Mouse (Mus musculus): Measurements from ENCODE around the gene Taf1b. TPM values are rescaled to one million over a fixed set of nuclear protein-coding genes. Genes with fewer than 3 reads are reported as not detected.
A peak's percentile ranks its signal among the peaks of the same experiment; 100 is the strongest.

Taf1b gene
- polyA plus RNA-seq, 1 experiment from 2014 or later = 37.9 TPM

DNA sequence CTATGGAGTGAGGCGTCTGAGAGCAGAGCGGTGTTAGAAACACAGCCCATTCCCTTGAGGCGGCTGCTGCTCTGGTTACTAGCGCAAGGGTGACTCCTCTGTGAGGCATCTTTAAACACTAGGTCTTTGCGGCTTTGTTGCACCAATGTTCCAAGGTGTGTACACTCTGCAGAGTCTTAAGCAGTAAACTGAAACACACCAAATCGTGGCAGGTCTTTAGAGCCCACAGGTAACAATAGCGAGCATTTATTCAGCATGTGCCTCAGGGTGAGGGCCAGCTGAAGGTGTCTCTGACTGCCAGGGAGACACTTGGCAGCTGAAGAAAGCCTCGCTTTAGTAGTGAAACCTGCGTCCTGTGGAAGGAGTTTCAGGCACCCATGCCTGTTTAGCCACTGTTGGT lies 93.9 kb downstream of the Taf1b start:
- H3K4me2 ChIP-seq = no peak overlapping the region
- no peaks in the 10 kb centered on the region for H3K27me3 ChIP-seq
- no peak for ATAC-seq (ENCODE audit: low FRiP score)
- H3K9ac ChIP-seq = no peak overlapping the region
- H3K9me3 ChIP-seq = no peaks in the 10 kb centered on the region
- 80% methylated on average over 9 of the region's 9 CpGs for WGBS
- no peak overlapping the region for H3K27ac ChIP-seq
- no peak overlapping the region for H3K4me3 ChIP-seq
- peaks cover 6% of the 10 kb centered on the region for H3K4me1 ChIP-seq (replicated peaks)
- no peaks in the 10 kb centered on the region for H3K36me3 ChIP-seq

DNA sequence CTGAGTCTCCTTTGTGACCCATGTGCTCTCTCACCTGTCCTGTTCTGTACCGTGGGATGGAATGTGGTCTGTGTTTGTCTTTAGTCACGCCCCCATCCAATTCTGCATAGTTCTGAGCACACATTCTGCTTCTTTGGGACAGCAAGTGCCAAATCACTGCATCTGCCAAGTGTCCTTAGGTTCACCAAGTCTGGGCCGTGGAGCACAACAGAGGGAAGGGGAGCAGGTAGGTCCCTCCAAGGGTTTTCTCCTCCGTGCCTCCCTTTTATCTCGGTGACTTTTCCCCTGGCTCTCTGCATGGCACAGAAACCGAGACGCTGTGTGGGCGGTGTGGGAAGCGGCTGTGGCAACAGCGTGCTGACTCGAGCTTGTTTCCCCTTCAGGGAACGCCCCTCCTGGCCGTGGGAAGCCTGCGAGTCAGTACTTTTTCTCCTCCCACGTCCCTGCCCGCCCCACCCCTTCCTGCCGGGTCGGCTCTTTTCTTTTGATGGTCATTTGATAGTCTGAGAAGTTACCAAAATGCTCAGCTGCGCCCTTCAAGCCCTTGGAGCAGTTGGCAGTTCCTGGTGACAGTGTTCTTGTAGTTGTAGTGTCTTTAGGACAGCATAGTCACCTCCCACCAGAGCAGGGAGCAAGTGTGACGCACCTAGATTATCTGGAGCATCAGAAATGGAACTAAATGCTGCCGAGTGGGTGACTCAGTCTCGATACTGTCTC lies 95.0 kb downstream of the Taf1b start:
- Histone ChIP-seq H3K9me3 (no peaks in the 10 kb centered on the region), H3K4me2 (peak overlapping the region; percentile 37), H3K4me3 (no peak overlapping the region), H3K4me1 (replicated peaks) (peaks cover 6% of the 10 kb centered on the region), H3K27ac (no peak overlapping the region), H3K9ac (no peak overlapping the region), H3K36me3 (no peaks in the 10 kb centered on the region), H3K27me3 (no peaks in the 10 kb centered on the region)
- WGBS = 22% methylated on average over 22 of the region's 22 CpGs
- 0 out of 2 replicates have a peak, but pooled peaks have one; percentile 36 for ATAC-seq (ENCODE audit: low FRiP score)

DNA sequence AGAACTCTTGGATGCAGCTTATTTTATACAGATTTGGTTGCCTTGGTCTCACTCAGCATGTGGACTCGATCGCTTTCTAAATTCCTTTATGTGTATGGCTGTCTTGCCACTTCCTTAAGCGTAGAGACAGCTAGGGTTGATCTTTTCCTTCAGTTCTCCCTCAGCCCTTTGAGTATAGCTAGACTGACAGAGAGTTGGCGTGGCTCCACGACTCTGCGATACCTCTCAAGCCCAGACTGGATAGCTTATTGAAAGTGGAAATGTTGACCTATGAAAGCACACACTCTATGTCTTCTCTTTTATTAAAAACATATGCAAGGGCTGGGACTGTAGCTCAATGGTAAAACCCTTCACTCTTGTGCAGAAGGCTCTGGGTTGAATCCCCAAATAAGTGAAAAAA lies 99.2 kb downstream of the Taf1b start:
- H3K36me3 ChIP-seq = no peaks in the 10 kb centered on the region
- no peaks in the 10 kb centered on the region for H3K27me3 ChIP-seq
- no peak overlapping the region for H3K4me3 ChIP-seq
- no peak overlapping the region for H3K4me2 ChIP-seq
- no peak overlapping the region for H3K27ac ChIP-seq
- no peak overlapping the region for H3K9ac ChIP-seq
- ATAC-seq (ENCODE audit: low FRiP score) = no peak
- 83% methylated on average over 6 of the region's 6 CpGs for WGBS
- H3K4me1 ChIP-seq (replicated peaks) = peaks cover 6% of the 10 kb centered on the region
- no peaks in the 10 kb centered on the region for H3K9me3 ChIP-seq

DNA sequence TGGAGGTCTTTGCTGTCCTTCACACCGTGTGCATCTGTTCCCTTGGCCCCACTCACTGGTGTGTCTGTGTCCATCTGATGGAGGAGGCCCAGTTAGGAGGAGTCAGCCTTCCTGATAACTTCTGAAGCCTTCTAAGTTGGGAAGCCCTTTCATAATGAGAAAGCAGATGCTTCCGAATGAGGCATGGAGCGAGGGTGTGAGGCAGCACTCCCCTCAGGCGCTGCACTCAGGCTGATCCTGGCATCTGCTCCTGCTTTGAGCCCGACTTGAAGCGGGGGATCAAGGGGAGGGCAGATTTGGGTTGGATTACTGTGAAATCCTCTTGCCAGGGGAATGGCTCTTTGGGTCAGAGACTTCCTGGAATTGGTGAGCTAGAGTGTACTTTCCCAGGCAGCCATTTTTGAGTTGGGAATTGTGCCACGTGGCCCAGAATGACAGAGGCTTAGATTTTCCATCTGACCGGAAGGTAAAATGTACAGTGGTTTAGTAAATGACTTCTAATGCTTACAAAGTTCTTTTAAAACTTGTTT lies 101.3 kb downstream of the Taf1b start:
- no peak overlapping the region for H3K9ac ChIP-seq
- ATAC-seq (ENCODE audit: low FRiP score) = no peak
- H3K27me3 ChIP-seq = no peaks in the 10 kb centered on the region
- no peak overlapping the region for H3K27ac ChIP-seq
- no peaks in the 10 kb centered on the region for H3K4me1 ChIP-seq (replicated peaks)
- no peak overlapping the region for H3K4me3 ChIP-seq
- H3K36me3 ChIP-seq = no peaks in the 10 kb centered on the region
- 73% methylated on average over 8 of the region's 8 CpGs for WGBS
- H3K9me3 ChIP-seq = no peaks in the 10 kb centered on the region
- no peak overlapping the region for H3K4me2 ChIP-seq

DNA sequence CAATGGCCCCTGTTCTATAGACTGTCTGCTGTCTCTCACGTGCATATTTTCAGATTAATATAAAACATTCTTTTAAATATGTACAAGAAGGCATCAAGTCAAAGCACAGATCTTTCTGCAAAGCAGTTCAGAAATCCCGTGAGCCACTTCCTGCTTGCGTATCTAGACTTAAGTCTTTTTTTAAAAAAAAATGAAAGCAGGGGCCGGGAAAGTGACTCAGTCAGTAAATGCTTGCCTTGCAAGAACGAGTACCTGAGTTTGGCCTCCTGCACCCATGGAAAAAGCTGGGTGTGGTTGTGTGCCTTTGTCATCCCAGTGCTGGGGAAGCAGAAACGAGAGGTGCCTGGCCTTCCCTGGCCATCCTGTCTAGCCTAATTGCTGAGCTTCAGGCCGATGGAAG lies 101.9 kb downstream of the Taf1b start:
- no peaks in the 10 kb centered on the region for H3K9me3 ChIP-seq
- H3K36me3 ChIP-seq = no peaks in the 10 kb centered on the region
- H3K4me2 ChIP-seq = no peak overlapping the region
- 89% methylated on average over 7 of the region's 7 CpGs for WGBS
- no peak overlapping the region for H3K4me3 ChIP-seq
- H3K4me1 ChIP-seq (replicated peaks) = no peaks in the 10 kb centered on the region
- H3K9ac ChIP-seq = no peak overlapping the region
- no peak overlapping the region for H3K27ac ChIP-seq
- ATAC-seq (ENCODE audit: low FRiP score) = no peak
- no peaks in the 10 kb centered on the region for H3K27me3 ChIP-seq

DNA sequence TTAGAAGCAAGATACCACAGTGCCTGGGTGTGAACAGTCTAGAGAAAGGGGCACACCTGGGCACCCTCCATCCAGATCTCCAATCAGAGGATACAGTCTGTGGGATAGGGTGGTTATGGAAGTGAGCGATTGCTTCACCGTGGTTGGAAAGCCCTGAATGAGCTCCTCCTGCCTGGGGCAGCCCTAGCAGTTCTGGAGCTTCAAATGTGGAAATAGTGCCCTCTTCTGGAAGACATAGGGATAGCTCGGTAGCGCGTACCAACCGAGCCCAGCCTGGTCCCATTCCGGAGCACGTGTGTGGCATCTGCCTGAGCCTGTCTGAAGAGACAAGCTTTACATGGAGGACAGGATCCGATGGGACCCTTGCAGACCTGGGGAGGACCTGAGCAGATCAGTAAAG lies 102.6 kb downstream of the Taf1b start:
- peak; percentile 80 for ATAC-seq (ENCODE audit: low FRiP score)
- H3K27me3 ChIP-seq = no peaks in the 10 kb centered on the region
- H3K27ac ChIP-seq = no peak overlapping the region
- H3K9me3 ChIP-seq = no peaks in the 10 kb centered on the region
- H3K4me3 ChIP-seq = no peak overlapping the region
- no peaks in the 10 kb centered on the region for H3K36me3 ChIP-seq
- WGBS = 5% methylated on average over 9 of the region's 9 CpGs
- no peak overlapping the region for H3K4me2 ChIP-seq
- H3K9ac ChIP-seq = no peak overlapping the region
- H3K4me1 ChIP-seq (replicated peaks) = no peaks in the 10 kb centered on the region

DNA sequence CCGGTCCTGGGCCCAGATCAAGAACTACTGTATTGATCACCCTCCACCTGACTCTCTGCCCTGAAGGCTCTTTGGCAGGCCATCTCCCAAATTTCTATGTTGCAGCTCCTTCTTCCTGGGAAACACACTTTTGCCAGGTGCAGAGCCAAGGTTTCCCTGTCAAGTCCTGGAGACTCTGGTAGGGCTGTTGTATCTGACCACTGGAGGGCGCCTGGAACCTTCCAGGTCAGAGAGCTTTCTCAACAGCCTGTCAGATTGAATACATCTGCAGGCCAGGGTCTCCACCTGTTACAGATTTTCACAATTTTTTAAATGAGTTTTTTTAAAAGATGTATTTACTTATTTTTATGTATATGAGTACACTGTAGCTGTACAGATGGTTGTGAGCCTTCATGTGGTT lies 105.1 kb downstream of the Taf1b start:
- H3K4me2 ChIP-seq = no peak overlapping the region
- H3K9ac ChIP-seq = no peak overlapping the region
- no peak for ATAC-seq (ENCODE audit: low FRiP score)
- H3K27me3 ChIP-seq = no peaks in the 10 kb centered on the region
- no peak overlapping the region for H3K27ac ChIP-seq
- H3K36me3 ChIP-seq = no peaks in the 10 kb centered on the region
- WGBS = 38% methylated on average over 2 of the region's 2 CpGs
- H3K4me3 ChIP-seq = no peak overlapping the region
- no peaks in the 10 kb centered on the region for H3K4me1 ChIP-seq (replicated peaks)
- H3K9me3 ChIP-seq = no peaks in the 10 kb centered on the region

DNA sequence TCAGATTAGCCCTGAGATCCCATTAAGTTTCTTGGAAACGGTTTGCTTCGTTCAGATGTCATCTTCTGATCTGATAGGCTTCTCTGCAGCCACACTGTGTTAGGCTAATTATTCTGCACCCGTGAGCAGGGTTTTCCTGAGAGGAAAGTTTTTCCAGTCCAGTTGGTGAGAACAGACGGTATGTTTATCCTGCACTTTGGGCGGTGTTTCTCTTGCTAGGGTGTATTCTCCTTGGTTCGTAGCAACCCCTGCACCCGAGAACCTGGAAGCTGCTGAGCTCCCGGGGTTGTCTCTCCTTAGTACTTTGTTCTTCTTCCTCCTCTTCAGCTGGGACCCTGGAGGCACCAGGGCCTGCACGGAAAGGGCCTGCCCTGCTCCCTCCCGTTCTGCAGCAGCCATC lies 108.0 kb downstream of the Taf1b start:
- ATAC-seq (ENCODE audit: low FRiP score) = no peak

More for the DNA sequence above, 108.0 kb downstream of the Taf1b start:
- no peak overlapping the region for H3K4me3 ChIP-seq
- 64% methylated on average over 10 of the region's 10 CpGs for WGBS
- H3K4me1 ChIP-seq (replicated peaks) = peaks cover 3% of the 10 kb centered on the region; the same call in 1 of the 2 replicates
- no peak overlapping the region for H3K4me2 ChIP-seq
- no peaks in the 10 kb centered on the region for H3K36me3 ChIP-seq
- H3K9me3 ChIP-seq = no peaks in the 10 kb centered on the region
- H3K9ac ChIP-seq = no peak overlapping the region
- H3K27ac ChIP-seq = no peak overlapping the region
- no peaks in the 10 kb centered on the region for H3K27me3 ChIP-seq

Other genes with a start within 250 kb of the Taf1b start
- 0.78 and 1.0 TPM in 2 replicates for gene Grhl1, start 73.9 kb downstream of the Taf1b start, polyA plus RNA-seq (2015; fragmentation: Nextera tagmentation; extraction: Ambion mirVana)
- gene Klf11, start 152.9 kb downstream of the Taf1b start, polyA plus RNA-seq (2015; fragmentation: Nextera tagmentation; extraction: Ambion mirVana) = 15.9 and 17.6 TPM in 2 replicates
- 0.56 and 1.6 TPM in 2 replicates for gene Cys1, start 183.5 kb downstream of the Taf1b start, polyA plus RNA-seq (2015; fragmentation: Nextera tagmentation; extraction: Ambion mirVana)
- gene Rrm2, start 209.9 kb downstream of the Taf1b start, polyA plus RNA-seq (2015; fragmentation: Nextera tagmentation; extraction: Ambion mirVana) = 71.9 and 90.1 TPM in 2 replicates

Measured in hindbrain, embryonic 13.5 days (tissue).